Mouse (Mus musculus) left cerebral cortex, postnatal 14 days (tissue): ENCODE results near the gene Snx15. TPM values are rescaled to one million over a fixed set of nuclear protein-coding genes. Genes with fewer than 3 reads are reported as not detected.
A peak's percentile ranks its signal among the peaks of the same experiment; 100 is the strongest.

Source experiments
- DNase-seq, 2 experiments: peaks; one replicate each; pipeline ENCODE4 v3.0.0; 2021 to 2022; ENCODE audit warnings: low spot score in 2 of 2, mixed read lengths in 1 of 2
- intact Hi-C: fragments of 180-260 bp; cut with DNase I; formaldehyde crosslinking; loops from one replicate; pipeline ENCODE4 v1.15.1; 2025
- total RNA-seq, 2 experiments: library from RNA; stranded (reverse); gene quantifications; 2 replicates each; pipeline ENCODE4 v1.2.3; 2021

Gene Snx15
- total RNA-seq, 2 experiments from 2014 or later, result 39.2 to 42.9 TPM

GRCm38 (mm10) chr19:6084478-6085248, 43.4 kb downstream of the Snx15 start, which contains the start of the genes Zfpl1 and Cdca5:
Gene Zfpl1 (minus strand): TSS chr19:6084956.
Gene Cdca5 (plus strand): TSS chr19:6084983.
- peak; percentile 98 for DNase-seq
- intact Hi-C loops, result loop anchor here (2.0 to 10.0 kb wide), 2 partner anchors 34 to 250 kb away; partner anchors contain the start of genes Men1 and Sac3d1

- intact Hi-C loops, result loop anchor here (10.0 kb wide), 1 partner anchor 253 kb away; the partner anchor contains the start of gene Men1
- DNase-seq, result no peak
Measured at GRCm38 (mm10) chr19:6082156-6082555, 45.9 kb downstream of the Snx15 start, which contains the start of gene Gm28374. Gene Gm28374 (minus strand): TSS chr19:6082256.

GRCm38 (mm10) chr19:6079983-6080480, 48.1 kb downstream of the Snx15 start, which contains the start of gene Tmem262:
Gene Tmem262 (plus strand): TSS chr19:6080033.
- intact Hi-C loops, result loop anchor here (10.0 kb wide), 1 partner anchor 255 kb away; the partner anchor contains the start of gene Men1

DNA sequence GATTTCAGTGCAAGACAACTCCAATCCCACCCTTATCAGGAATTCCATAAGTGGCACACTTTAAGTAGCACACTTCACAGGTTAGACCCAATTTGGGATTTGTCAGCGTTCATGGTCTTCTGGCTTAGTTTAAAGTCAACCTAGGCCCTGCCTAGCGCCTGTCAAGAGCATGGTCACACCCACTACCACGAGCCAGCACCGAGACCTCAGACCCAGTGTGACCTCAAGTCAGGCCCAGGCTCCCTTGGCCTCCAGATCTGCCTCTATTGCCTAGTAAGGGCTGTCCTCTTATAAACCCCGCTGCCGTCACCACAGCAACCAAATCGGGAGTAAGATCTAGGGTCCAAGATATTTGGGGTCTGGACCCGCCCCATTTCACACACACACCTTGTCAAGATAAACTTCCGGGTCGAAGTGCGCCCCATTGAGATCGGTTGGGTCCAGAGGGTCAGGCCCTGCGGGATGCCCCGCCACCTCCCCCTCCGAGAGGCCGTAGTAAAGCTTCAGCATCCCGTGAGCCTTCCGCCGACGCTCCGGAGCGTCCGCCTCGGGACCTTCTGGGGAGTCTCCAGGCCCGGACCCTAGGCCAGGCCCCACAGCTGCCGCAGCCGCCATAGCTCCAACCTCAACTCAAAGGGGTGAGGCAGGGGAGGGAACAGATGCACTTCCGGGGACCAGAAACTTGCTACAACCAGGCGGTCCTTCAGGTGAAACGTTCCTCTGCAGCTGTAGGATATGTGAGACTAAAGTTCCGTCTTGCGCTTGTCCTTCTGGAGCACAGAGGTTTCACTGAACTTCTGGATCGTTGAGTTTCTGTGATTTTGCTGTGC, 51.3 kb downstream of the Snx15 start, which contains the start of gene Vps51:
Gene Vps51, minus strand, starts transcription at position 668 of the 830 bp plus-strand sequence.
- intact Hi-C loops, result no loop called here
- DNase-seq, result peak; percentile 88 to 92

More at GRCm38 (mm10) chr19:6079983-6080480, 48.1 kb downstream of the Snx15 start, which contains the start of gene Tmem262:
- no peak for DNase-seq

GRCm38 (mm10) chr19:6073889-6074288, 54.2 kb downstream of the Snx15 start:
- intact Hi-C loops, result no loop called here
- no peak for DNase-seq

DNA sequence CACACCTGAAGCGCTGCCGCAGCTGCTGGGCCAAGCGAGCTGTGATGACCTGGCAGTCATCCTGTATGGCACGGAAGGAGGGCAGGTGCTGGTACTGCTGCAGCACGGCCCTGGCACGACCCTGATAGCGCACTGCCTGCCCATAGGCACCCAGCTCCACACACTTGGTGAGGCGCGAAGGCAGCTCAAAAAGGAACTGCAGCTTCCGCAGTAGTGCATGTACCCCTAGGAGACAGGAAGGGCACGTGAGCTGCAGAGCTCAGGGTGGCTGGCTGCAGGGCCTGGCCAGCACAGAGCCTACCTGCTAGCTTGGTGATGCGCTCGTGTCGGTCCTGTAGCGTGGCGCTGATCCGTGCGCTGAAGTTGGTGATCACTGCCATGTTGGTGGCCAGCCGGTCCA, 56.8 kb downstream of the Snx15 start:
- DNase-seq, result no peak
- intact Hi-C loops, result no loop called here

DNA sequence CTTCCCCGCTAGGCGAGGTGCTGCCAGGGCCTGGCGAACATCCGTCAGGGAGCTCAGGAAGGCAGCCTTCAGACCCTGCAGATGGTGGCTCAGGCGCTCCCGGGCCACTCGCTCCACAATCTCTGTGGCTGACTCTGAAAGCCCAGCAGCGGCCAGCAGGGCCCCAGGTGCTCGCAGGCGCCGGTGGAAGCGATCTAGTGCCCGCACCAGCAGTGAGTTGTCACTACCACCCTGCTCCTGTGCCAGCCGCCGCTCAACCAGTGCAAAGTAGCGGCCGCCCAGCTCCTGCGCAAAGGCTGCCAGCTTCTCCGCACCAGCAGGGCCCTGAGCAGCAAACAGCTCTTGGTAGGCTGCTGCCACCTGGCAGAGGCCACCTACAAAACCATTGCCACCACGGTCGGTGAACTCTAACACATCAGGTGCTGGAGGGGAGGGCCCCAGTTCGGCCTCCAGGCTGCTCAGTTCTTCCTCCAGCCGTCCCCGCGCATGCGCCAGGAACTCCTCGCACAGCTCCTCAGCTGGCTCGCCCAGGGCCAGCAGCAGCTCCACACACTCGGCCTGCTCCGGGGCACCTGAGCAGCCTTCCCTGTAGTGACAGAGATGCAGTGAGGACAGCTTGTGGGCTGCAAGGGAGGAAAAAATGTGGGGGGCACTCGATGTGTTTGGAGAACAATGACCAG, 57.4 kb downstream of the Snx15 start:
- intact Hi-C loops, result no loop called here

DNA sequence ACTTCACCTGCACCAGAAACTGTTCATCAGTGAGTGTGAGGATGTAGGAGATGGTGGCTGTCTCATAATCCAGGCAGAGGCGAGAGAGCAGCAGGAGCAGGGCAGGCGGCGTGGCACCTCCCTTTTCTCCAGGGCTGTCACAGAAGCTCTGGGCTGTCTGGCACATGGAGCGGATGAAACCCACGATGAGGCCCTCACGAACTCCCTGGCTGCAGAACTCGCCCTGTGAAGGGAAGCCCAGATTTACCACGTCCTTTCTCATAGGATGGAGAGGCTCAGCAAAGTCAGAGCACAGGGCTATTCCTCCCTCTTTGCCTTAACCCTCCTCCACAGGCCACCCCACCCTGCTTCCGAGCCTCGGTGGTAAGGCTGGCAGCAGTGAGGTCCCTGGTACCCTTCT, 58.3 kb downstream of the Snx15 start:
- intact Hi-C loops, result loop anchor here (5.0 kb wide), 1 partner anchor 52 kb away; no protein-coding TSS in a partner anchor
- no peak for DNase-seq

More for the DNA sequence above, 57.4 kb downstream of the Snx15 start:
- DNase-seq, result no peak

Other genes starting within 250 kb of the Snx15 start
- gene Tigd3, start 234.2 kb downstream of the Snx15 start, total RNA-seq, result 1 to 10 TPM; 5.6 to 5.9 TPM
- 10 to 100 TPM; 87.6 to 90.4 TPM for gene Dpf2, start 215.3 kb downstream of the Snx15 start, total RNA-seq
- gene Cdc42ep2, start 203.5 kb downstream of the Snx15 start, total RNA-seq, result 1 to 10 TPM; 7.1 to 8.0 TPM
- 1 to 10 TPM; 6.2 to 6.6 TPM for gene Pola2, start 164.1 kb downstream of the Snx15 start, total RNA-seq
- gene Slc22a20, start 142.2 kb downstream of the Snx15 start, total RNA-seq, result not detected
- 10 to 100 TPM; 14.5 to 17.4 TPM for gene Capn1, start 112.4 kb downstream of the Snx15 start, total RNA-seq
- gene Syvn1, start 81.7 kb downstream of the Snx15 start, total RNA-seq, result 10 to 100 TPM; 41.2 to 44.4 TPM
- 10 to 100 TPM; 49.8 to 54.3 TPM for gene Mrpl49, start 70.5 kb downstream of the Snx15 start, total RNA-seq
- 100 to 1,000 TPM; 597 to 658 TPM for gene Fau, start 70.5 kb downstream of the Snx15 start, total RNA-seq
- gene Znhit2, start 67.1 kb downstream of the Snx15 start, total RNA-seq, result 10 to 100 TPM; 39.4 to 41.7 TPM
- 10 to 100 TPM; 41.3 to 46.1 TPM for gene Tm7sf2, start 59.9 kb downstream of the Snx15 start, total RNA-seq
- gene Vps51, start 51.1 kb downstream of the Snx15 start, total RNA-seq, result 10 to 100 TPM; 73.9 to 87.1 TPM
- gene Tmem262, start 48.3 kb downstream of the Snx15 start, total RNA-seq, result not detected
- 1 to 10 TPM in 1 of 2 experiments, under 1 TPM in 1; 0.59 to 1.3 TPM for gene Gm28374, start 46.0 kb downstream of the Snx15 start, total RNA-seq
- gene Zfpl1, start 43.3 kb downstream of the Snx15 start, total RNA-seq, result 10 to 100 TPM; 32.8 to 35.0 TPM
- under 1 TPM; 0.38 to 0.44 TPM for gene Cdca5, start 43.3 kb downstream of the Snx15 start, total RNA-seq
- gene AC131692.1, start 33.9 kb downstream of the Snx15 start, total RNA-seq, result not detected
- gene Naaladl1, start 22.5 kb downstream of the Snx15 start, total RNA-seq, result not detected
- gene Sac3d1, start 9.7 kb downstream of the Snx15 start, total RNA-seq, result 10 to 100 TPM; 23.7 to 24.7 TPM
- under 1 TPM in 1 of 2 experiments, not detected in 1; 0.33 TPM for gene Batf2, start 12.7 kb upstream of the Snx15 start, total RNA-seq
- gene Arl2, start 13.2 kb upstream of the Snx15 start, total RNA-seq, result 10 to 100 TPM; 61.2 to 69.7 TPM
- gene Majin, start 56.1 kb upstream of the Snx15 start, total RNA-seq, result under 1 TPM; 0.27 to 0.40 TPM
- gene Gpha2, start 98.1 kb upstream of the Snx15 start, total RNA-seq, result not detected
- 100 to 1,000 TPM; 187 to 194 TPM for gene Ppp2r5b, start 107.6 kb upstream of the Snx15 start, total RNA-seq
- 10 to 100 TPM; 37.8 to 38.5 TPM for gene Atg2a, start 113.4 kb upstream of the Snx15 start, total RNA-seq
- 10 to 100 TPM; 44.2 to 51.7 TPM for gene Ehd1, start 148.4 kb upstream of the Snx15 start, total RNA-seq
- gene Cdc42bpg, start 178.2 kb upstream of the Snx15 start, total RNA-seq, result 1 to 10 TPM; 2.7 to 3.1 TPM
- gene Men1, start 206.7 kb upstream of the Snx15 start, total RNA-seq, result 10 to 100 TPM; 64.9 to 70.7 TPM
- gene Map4k2, start 212.8 kb upstream of the Snx15 start, total RNA-seq, result 10 to 100 TPM; 60.0 to 75.9 TPM
- gene Sf1, start 235.4 kb upstream of the Snx15 start, total RNA-seq, result 100 to 1,000 TPM; 185 to 186 TPM